17 mouse cellular contexts compared by ENCODE assay signal in the genomic region with DNA sequence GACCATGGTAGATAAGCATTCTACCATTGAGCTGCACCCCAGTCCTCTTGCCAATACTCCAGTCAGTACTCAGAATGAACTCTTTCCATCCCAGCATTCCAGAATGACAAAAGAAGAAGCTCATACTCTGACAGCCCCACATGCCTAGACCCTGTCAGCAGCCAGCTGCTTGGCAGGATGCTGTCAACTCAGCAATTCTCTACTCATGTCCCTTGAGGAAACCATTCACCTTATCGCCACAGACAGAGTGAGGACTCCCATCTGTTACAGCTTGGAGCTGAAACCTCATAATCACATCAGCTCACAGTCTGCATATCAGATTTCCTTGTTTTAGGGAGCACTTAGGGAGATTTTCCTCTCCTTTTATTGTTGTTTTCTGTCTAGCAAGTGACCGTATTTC.
DNase-seq lines count a peak whose midpoint lies in the region; ATAC-seq lines count a peak whose summit lies in the region.
"Had no signal": no experiment of that assay in that cellular context is flagged by ENCODE, and none has a peak within 500 bp of the region (broad histone marks: within the 10 kb centered on the region; RNA-seq: fewer than 3 reads in every experiment).

No protein-coding gene starts in this region.

- peak; percentile 56; the same call in 1 of the 2 replicates for ATAC-seq in embryonic facial prominence, embryonic 11.5 days (replicated peaks; ENCODE audit: insufficient number of reproducible peaks, low FRiP score, low TSS enrichment, low read depth)
- ATAC-seq in kidney, embryonic 16.5 days (ENCODE audit: low FRiP score, low TSS enrichment) = peak; percentile 84
- ATAC-seq in embryonic facial prominence, embryonic 14.5 days (ENCODE audit: low read depth) = no peak
- no peak for ATAC-seq in neural tube, embryonic 15.5 days (ENCODE audit: low FRiP score)
- ATAC-seq: forebrain, embryonic 14.5 days; intestine, embryonic 16.5 days; midbrain, embryonic 13.5 days; Patski had no signal

- no peak overlapping the region for H3K9ac ChIP-seq in embryonic facial prominence, embryonic 11.5 days (replicated peaks; ENCODE audit: low read length)
- no peak overlapping the region for H3K9ac ChIP-seq in kidney, embryonic 16.5 days (replicated peaks; ENCODE audit: low read length)
- no peak overlapping the region for H3K9ac ChIP-seq in embryonic facial prominence, embryonic 14.5 days (ENCODE audit: low read depth, low read length)
- H3K9ac ChIP-seq in neural tube, embryonic 15.5 days (replicated peaks) = no peak overlapping the region
- H3K9ac ChIP-seq: hindbrain, embryonic 14.5 days; limb, embryonic 15.5 days; midbrain, embryonic 13.5 days had no signal

- no peaks in the 10 kb centered on the region for H3K4me1 ChIP-seq in embryonic facial prominence, embryonic 11.5 days (ENCODE audit: control insufficient read depth, insufficient read depth, low read length)
- H3K4me1 ChIP-seq in embryonic facial prominence, embryonic 10.5 days = peaks cover 7% of the 10 kb centered on the region
- H3K4me1 ChIP-seq in kidney, embryonic 16.5 days (ENCODE audit: insufficient read depth, low read length) = no peaks in the 10 kb centered on the region
- H3K4me1 ChIP-seq in embryonic facial prominence, embryonic 14.5 days (ENCODE audit: control insufficient read depth, insufficient read depth, low read length) = no peaks in the 10 kb centered on the region
- peaks cover 2% of the 10 kb centered on the region; the same call in 1 of the 2 replicates for H3K4me1 ChIP-seq in neural tube, embryonic 15.5 days
- H3K4me1 ChIP-seq: limb, embryonic 15.5 days; midbrain, embryonic 13.5 days had no signal

- H3K36me3 ChIP-seq in embryonic facial prominence, embryonic 11.5 days (replicated peaks; ENCODE audit: control insufficient read depth, insufficient read depth, low read depth, low read length) = no peaks in the 10 kb centered on the region
- H3K36me3 ChIP-seq in embryonic facial prominence, embryonic 10.5 days (replicated peaks) = no peaks in the 10 kb centered on the region
- H3K36me3 ChIP-seq in kidney, embryonic 16.5 days (ENCODE audit: insufficient read depth, low read length) = no peaks in the 10 kb centered on the region
- H3K36me3 ChIP-seq in embryonic facial prominence, embryonic 14.5 days (ENCODE audit: control insufficient read depth, insufficient read depth, low read length) = no peaks in the 10 kb centered on the region
- no peaks in the 10 kb centered on the region for H3K36me3 ChIP-seq in neural tube, embryonic 15.5 days
- H3K36me3 ChIP-seq: limb, embryonic 15.5 days; midbrain, embryonic 13.5 days had no signal

- H3K9me3 ChIP-seq in embryonic facial prominence, embryonic 11.5 days (replicated peaks; ENCODE audit: control insufficient read depth, low read length) = no peaks in the 10 kb centered on the region
- no peaks in the 10 kb centered on the region for H3K9me3 ChIP-seq in embryonic facial prominence, embryonic 10.5 days
- H3K9me3 ChIP-seq in kidney, embryonic 16.5 days (ENCODE audit: low read length) = no peaks in the 10 kb centered on the region
- H3K9me3 ChIP-seq in embryonic facial prominence, embryonic 14.5 days (ENCODE audit: control insufficient read depth, low read length) = no peaks in the 10 kb centered on the region
- no peaks in the 10 kb centered on the region for H3K9me3 ChIP-seq in neural tube, embryonic 15.5 days (replicated peaks)
- H3K9me3 ChIP-seq: limb, embryonic 15.5 days; midbrain, embryonic 13.5 days had no signal

- H3K4me3 ChIP-seq in embryonic facial prominence, embryonic 11.5 days (ENCODE audit: low read depth, low read length) = no peak overlapping the region
- H3K4me3 ChIP-seq in embryonic facial prominence, embryonic 10.5 days = no peak overlapping the region
- no peak overlapping the region for H3K4me3 ChIP-seq in kidney, embryonic 16.5 days (ENCODE audit: low read length)
- no peak overlapping the region for H3K4me3 ChIP-seq in embryonic facial prominence, embryonic 14.5 days (ENCODE audit: low read depth, low read length)
- H3K4me3 ChIP-seq in neural tube, embryonic 15.5 days (replicated peaks) = no peak overlapping the region
- H3K4me3 ChIP-seq: limb, embryonic 15.5 days; midbrain, embryonic 13.5 days; myocyte had no signal

- no peak overlapping the region for H3K4me2 ChIP-seq in embryonic facial prominence, embryonic 11.5 days (ENCODE audit: low read depth, low read length)
- H3K4me2 ChIP-seq in kidney, embryonic 16.5 days (replicated peaks; ENCODE audit: low read depth, low read length) = no peak overlapping the region
- no peak overlapping the region for H3K4me2 ChIP-seq in embryonic facial prominence, embryonic 14.5 days (ENCODE audit: low read depth, low read length)
- no peak overlapping the region for H3K4me2 ChIP-seq in neural tube, embryonic 15.5 days
- H3K4me2 ChIP-seq: hindbrain, embryonic 14.5 days; limb, embryonic 15.5 days; midbrain, embryonic 13.5 days had no signal

- DNase-seq in embryonic facial prominence, embryonic 11.5 days (ENCODE audit: low spot score) = peak; percentile 3
- no peak for DNase-seq in embryonic facial prominence, embryonic 10.5 days (ENCODE audit: low spot score)
- DNase-seq in kidney, adult 8-10 months = no peak
- DNase-seq in embryonic facial prominence, embryonic 14.5 days (ENCODE audit: low spot score) = peak; percentile 24
- peak; percentile 39 for DNase-seq in kidney, postnatal 14 days
- DNase-seq in urinary bladder, adult 2 months (ENCODE audit: low spot score) = no peak
- DNase-seq: cerebellum, postnatal 25 days; thymus, adult 2 months had no signal

- H3K27me3 ChIP-seq in embryonic facial prominence, embryonic 11.5 days (ENCODE audit: control insufficient read depth, insufficient read depth, low read length) = no peaks in the 10 kb centered on the region
- no peaks in the 10 kb centered on the region for H3K27me3 ChIP-seq in embryonic facial prominence, embryonic 10.5 days (replicated peaks; ENCODE audit: low read depth, poor library complexity, severe bottlenecking)
- no peaks in the 10 kb centered on the region for H3K27me3 ChIP-seq in kidney, embryonic 16.5 days (ENCODE audit: insufficient read depth, low read length)
- H3K27me3 ChIP-seq in embryonic facial prominence, embryonic 14.5 days (replicated peaks; ENCODE audit: control insufficient read depth, insufficient read depth, low read length) = no peaks in the 10 kb centered on the region
- no peaks in the 10 kb centered on the region for H3K27me3 ChIP-seq in neural tube, embryonic 15.5 days (replicated peaks)
- H3K27me3 ChIP-seq: limb, embryonic 15.5 days; midbrain, embryonic 13.5 days had no signal

- 51% methylated on average over 2 of the region's 2 CpGs for WGBS in embryonic facial prominence, embryonic 11.5 days
- 61% methylated on average over 2 of the region's 2 CpGs for WGBS in embryonic facial prominence, embryonic 10.5 days
- WGBS in kidney, embryonic 16.5 days = 16% methylated on average over 2 of the region's 2 CpGs
- 40% methylated on average over 2 of the region's 2 CpGs for WGBS in embryonic facial prominence, embryonic 14.5 days
- 51% methylated on average over 2 of the region's 2 CpGs for WGBS in neural tube, embryonic 15.5 days

- no peak overlapping the region for H3K27ac ChIP-seq in embryonic facial prominence, embryonic 11.5 days (replicated peaks; ENCODE audit: low read depth, low read length)
- H3K27ac ChIP-seq in embryonic facial prominence, embryonic 10.5 days (replicated peaks) = no peak overlapping the region
- peak overlapping the region; percentile 63; the same call in 1 of the 2 replicates for H3K27ac ChIP-seq in kidney, embryonic 16.5 days (ENCODE audit: low read length)
- no peak overlapping the region for H3K27ac ChIP-seq in embryonic facial prominence, embryonic 14.5 days (replicated peaks; ENCODE audit: low read depth, low read length)
- no peak overlapping the region for H3K27ac ChIP-seq in neural tube, embryonic 15.5 days (replicated peaks)
- H3K27ac ChIP-seq: hindbrain, embryonic 14.5 days; limb, embryonic 15.5 days; midbrain, embryonic 13.5 days had no signal

Comparison
In these comparisons a context has a peak if more than half of its experiments do, and no peak if none do; other contexts are left out.
1. ATAC-seq: peak in embryonic facial prominence, embryonic 11.5 days (single experiment) and kidney, embryonic 16.5 days (single experiment); none in embryonic facial prominence, embryonic 14.5 days (single experiment) and neural tube, embryonic 15.5 days (single experiment).
2. DNase-seq: peak in embryonic facial prominence, embryonic 11.5 days (single experiment), embryonic facial prominence, embryonic 14.5 days (single experiment) and kidney, postnatal 14 days (single experiment); none in embryonic facial prominence, embryonic 10.5 days (single experiment), kidney, adult 8-10 months (0 of 2) and urinary bladder, adult 2 months (single experiment).